Mouse (Mus musculus): ENCODE data around the gene Ccl12. TPM values are rescaled to one million over a fixed set of nuclear protein-coding genes. Genes with fewer than 3 reads are reported as not detected.

Ccl12 gene
- total RNA-seq, 1 experiment from 2014 or later: not detected

- ATAC-seq (replicated peaks in 1 of 2; ENCODE audit: insufficient read depth in 1 of 2, low FRiP score in 2 of 2, low TSS enrichment in 1 of 2, low read depth in 1 of 2, poor library complexity in 2 of 2, severe bottlenecking in 2 of 2): no peak
Observed at GRCm38 (mm10) chr11:82114885-82115284, 13.2 kb downstream of the Ccl12 start, which contains the start of gene Ccl8. Ccl8 (plus strand) TSS chr11:82115185.

- no peak for ATAC-seq (replicated peaks in 1 of 2; ENCODE audit: insufficient read depth in 1 of 2, low FRiP score in 2 of 2, low TSS enrichment in 1 of 2, low read depth in 1 of 2, poor library complexity in 2 of 2, severe bottlenecking in 2 of 2)
Observed at GRCm38 (mm10) chr11:82116041-82116440, 14.4 kb downstream of the Ccl12 start.

- ATAC-seq (replicated peaks in 1 of 2; ENCODE audit: insufficient read depth in 1 of 2, low FRiP score in 2 of 2, low TSS enrichment in 1 of 2, low read depth in 1 of 2, poor library complexity in 2 of 2, severe bottlenecking in 2 of 2): no peak
Observed at GRCm38 (mm10) chr11:82132977-82133376, 31.3 kb downstream of the Ccl12 start.

GRCm38 (mm10) chr11:82136196-82136595, 34.6 kb downstream of the Ccl12 start:
- ATAC-seq (replicated peaks in 1 of 2; ENCODE audit: insufficient read depth in 1 of 2, low FRiP score in 2 of 2, low TSS enrichment in 1 of 2, low read depth in 1 of 2, poor library complexity in 2 of 2, severe bottlenecking in 2 of 2): no peak

GRCm38 (mm10) chr11:82139492-82140094, 37.9 kb downstream of the Ccl12 start:
- no peak for ATAC-seq (replicated peaks in 1 of 2; ENCODE audit: insufficient read depth in 1 of 2, low FRiP score in 2 of 2, low TSS enrichment in 1 of 2, low read depth in 1 of 2, poor library complexity in 2 of 2, severe bottlenecking in 2 of 2)

Other genes with a start within 250 kb of the Ccl12 start
- gene 5530401A14Rik, start 241.2 kb upstream of the Ccl12 start, total RNA-seq (2017): not detected in 2 replicates
- not detected in 2 replicates for gene Asic2, start 133.4 kb upstream of the Ccl12 start, total RNA-seq (2017)
- 3.8 and 5.8 TPM in 2 replicates for gene Ccl2, start 66.3 kb upstream of the Ccl12 start, total RNA-seq (2017)
- not detected in 2 replicates for gene Gm17268, start 63.3 kb upstream of the Ccl12 start, total RNA-seq (2017)
- gene Ccl7, start 56.1 kb upstream of the Ccl12 start, total RNA-seq (2017): not detected in 2 replicates
- not detected in 2 replicates for gene Ccl11, start 44.0 kb upstream of the Ccl12 start, total RNA-seq (2017)
- not detected in 2 replicates for gene Ccl8, start 13.3 kb downstream of the Ccl12 start, total RNA-seq (2017)
- gene Ccl1, start 203.8 kb downstream of the Ccl12 start, total RNA-seq (2017): not detected in 2 replicates

All from hematopoietic stem cell, adult 5-6 weeks (primary cell).